Mouse (Mus musculus) limb, embryonic 15.5 days (tissue): ENCODE results near the gene Nek9. TPM values are rescaled to one million over a fixed set of nuclear protein-coding genes. Genes with fewer than 3 reads are reported as not detected.

Experiments
- polyA plus RNA-seq: library from polyadenylated mRNA; unstranded; fragments of >200 nt; fragmentation: Nextera tagmentation; extraction: Ambion mirVana; gene quantifications from 2 replicates; pipeline ENCODE4 v1.2.1, GENCODE M21; 2015

Gene Nek9
- polyA plus RNA-seq, 1 experiment from 2014 or later, result 23.1 TPM

Other genes with a start within 250 kb of the Nek9 start
- 3.6 and 3.9 TPM in 2 replicates for gene Prox2, start 228.6 kb downstream of the Nek9 start, polyA plus RNA-seq
- 96.0 and 108 TPM in 2 replicates for gene Dlst, start 228.5 kb downstream of the Nek9 start, polyA plus RNA-seq
- 0.53 and 0.88 TPM in 2 replicates for gene Rps6kl1, start 188.1 kb downstream of the Nek9 start, polyA plus RNA-seq
- 15.5 and 18.4 TPM in 2 replicates for gene Pgf, start 161.6 kb downstream of the Nek9 start, polyA plus RNA-seq
- 79.4 and 83.8 TPM in 2 replicates for gene Eif2b2, start 119.9 kb downstream of the Nek9 start, polyA plus RNA-seq
- gene Mlh3, start 68.8 kb downstream of the Nek9 start, polyA plus RNA-seq, result 8.1 and 9.4 TPM in 2 replicates
- gene Acyp1, start 50.9 kb downstream of the Nek9 start, polyA plus RNA-seq, result 41.8 and 42.0 TPM in 2 replicates
- gene Zc2hc1c, start 50.8 kb downstream of the Nek9 start, polyA plus RNA-seq, result 1.9 and 2.2 TPM in 2 replicates
- 361 and 367 TPM in 2 replicates for gene Tmed10, start 35.5 kb upstream of the Nek9 start, polyA plus RNA-seq
- gene Fos, start 134.5 kb upstream of the Nek9 start, polyA plus RNA-seq, result 38.8 and 48.3 TPM in 2 replicates